Mouse (Mus musculus): Measurements from ENCODE around the gene Anxa4. TPM values are rescaled to one million over a fixed set of nuclear protein-coding genes. Genes with fewer than 3 reads are reported as not detected.

The Anxa4 gene
- total RNA-seq, 2 experiments from 2014 or later, result 28.5 to 30.5 TPM

- peak; percentile 30 to 65 for DNase-seq
- intact Hi-C loops (cut with DNase I), result no loop called here
Observed at GRCm38 (mm10) chr6:86694465-86694864, 98.9 kb downstream of the Anxa4 start.

- no peak for DNase-seq
- intact Hi-C loops (cut with DNase I), result no loop called here
Observed at GRCm38 (mm10) chr6:86689671-86690070, 103.7 kb downstream of the Anxa4 start.

- no peak for DNase-seq
- intact Hi-C loops (cut with DNase I), result no loop called here
Observed at GRCm38 (mm10) chr6:86686971-86687370, 106.4 kb downstream of the Anxa4 start.

Other genes starting within 250 kb of the Anxa4 start
- gene Asprv1, start 165.4 kb downstream of the Anxa4 start, total RNA-seq (2021), result under 1 TPM in 1 of 2 experiments, not detected in 1; 0.27 TPM
- 1 to 10 TPM; 7.8 to 8.0 TPM for gene Mxd1, start 124.4 kb downstream of the Anxa4 start, total RNA-seq (2021)
- 10 to 100 TPM; 40.1 to 45.9 TPM for gene Snrnp27, start 109.1 kb downstream of the Anxa4 start, total RNA-seq (2021)
- 1 to 10 TPM; 6.7 to 6.9 TPM for gene Gmcl1, start 60.2 kb downstream of the Anxa4 start, total RNA-seq (2021)
- 100 to 1,000 TPM in 1 of 2 experiments, 10 to 100 TPM in 1; 89.4 to 100 TPM for gene Aak1, start 55.9 kb upstream of the Anxa4 start, total RNA-seq (2021)
- 10 to 100 TPM; 68.9 to 73.5 TPM for gene Nfu1, start 215.7 kb upstream of the Anxa4 start, total RNA-seq (2021)
- 10 to 100 TPM; 14.2 to 15.5 TPM for gene Gfpt1, start 249.3 kb upstream of the Anxa4 start, total RNA-seq (2021)